Mouse (Mus musculus): Measurements from ENCODE around the gene Gm28047.
A peak's percentile ranks its signal among the peaks of the same experiment; 100 is the strongest.

Gm28047 gene

GRCm38 (mm10) chr15:102546677-102547427, 78.0 kb downstream of the Gm28047 start:
- no peak for DNase-seq (ENCODE audit: low spot score)

GRCm38 (mm10) chr15:102546246-102546645, 78.6 kb downstream of the Gm28047 start:
- no peak for DNase-seq (ENCODE audit: low spot score)

- no peak for DNase-seq (ENCODE audit: low spot score)
These were observed 80.1 kb downstream of the Gm28047 start for GRCm38 (mm10) chr15:102544801-102545200.

GRCm38 (mm10) chr15:102533926-102534325, 90.9 kb downstream of the Gm28047 start:
- DNase-seq (ENCODE audit: low spot score) = no peak

- no peak for DNase-seq (ENCODE audit: low spot score)
These were observed 92.6 kb downstream of the Gm28047 start for GRCm38 (mm10) chr15:102532106-102532900.

GRCm38 (mm10) chr15:102531586-102531985, 93.3 kb downstream of the Gm28047 start:
- DNase-seq (ENCODE audit: low spot score) = no peak

- no peak for DNase-seq (ENCODE audit: low spot score)
These were observed 94.3 kb downstream of the Gm28047 start for GRCm38 (mm10) chr15:102530566-102530965.

- DNase-seq (ENCODE audit: low spot score) = no peak
These were observed 96.5 kb downstream of the Gm28047 start for GRCm38 (mm10) chr15:102528396-102528795.

GRCm38 (mm10) chr15:102527936-102528335, 96.9 kb downstream of the Gm28047 start:
- DNase-seq (ENCODE audit: low spot score) = no peak

GRCm38 (mm10) chr15:102526111-102527002, 98.5 kb downstream of the Gm28047 start:
- no peak for DNase-seq (ENCODE audit: low spot score)

- DNase-seq (ENCODE audit: low spot score) = no peak
These were observed 99.9 kb downstream of the Gm28047 start, which contains the start of gene Npff for GRCm38 (mm10) chr15:102524892-102525485. Gene Npff (minus strand): TSS chr15:102524942.

- no peak for DNase-seq (ENCODE audit: low spot score)
These were observed 103.4 kb downstream of the Gm28047 start for GRCm38 (mm10) chr15:102521480-102521879.

GRCm38 (mm10) chr15:102520416-102520815, 104.5 kb downstream of the Gm28047 start:
- DNase-seq (ENCODE audit: low spot score) = no peak

GRCm38 (mm10) chr15:102519211-102520141, 105.4 kb downstream of the Gm28047 start:
- DNase-seq (ENCODE audit: low spot score) = no peak

- no peak for DNase-seq (ENCODE audit: low spot score)
These were observed 106.0 kb downstream of the Gm28047 start for GRCm38 (mm10) chr15:102518859-102519201.

GRCm38 (mm10) chr15:102517976-102518858, 106.7 kb downstream of the Gm28047 start, which contains the start of gene Tarbp2:
Gene Tarbp2 (plus strand): TSS chr15:102518192.
- DNase-seq (ENCODE audit: low spot score) = peak; percentile 99

- DNase-seq (ENCODE audit: low spot score) = no peak
These were observed 107.3 kb downstream of the Gm28047 start for GRCm38 (mm10) chr15:102517631-102517975.

GRCm38 (mm10) chr15:102516728-102517404, 108.0 kb downstream of the Gm28047 start, which contains the start of gene Map3k12:
Gene Map3k12 (minus strand): TSS chr15:102517064.
- no peak for DNase-seq (ENCODE audit: low spot score)

GRCm38 (mm10) chr15:102516293-102516692, 108.6 kb downstream of the Gm28047 start:
- DNase-seq (ENCODE audit: low spot score) = no peak
